Mouse (Mus musculus) myocyte (in vitro differentiated cells): ENCODE measurements around the gene Ppme1. TPM values are rescaled to one million over a fixed set of nuclear protein-coding genes. Genes with fewer than 3 reads are reported as not detected.

Experiments used
- H3K27me3 ChIP-seq: one replicate; pipeline ENCODE4 v1.6.1; 2011; ENCODE audit not compliant: control insufficient read depth, insufficient read depth, insufficient read length
- H3K36me3 ChIP-seq: one replicate; pipeline ENCODE4 v1.6.1; 2011; ENCODE audit not compliant: control insufficient read depth, insufficient read depth
- H3K4me2 ChIP-seq: one replicate; pipeline ENCODE4 v1.6.1; 2011; ENCODE audit warnings: low read depth, control low read depth
- H3K4me3 ChIP-seq: one replicate; pipeline ENCODE4 v1.5.1; 2011; ENCODE audit warnings: mild to moderate bottlenecking, control low read depth, moderate library complexity
- H3K79me2 ChIP-seq: one replicate; pipeline ENCODE4 v1.6.1; 2011; ENCODE audit not compliant: control insufficient read depth, insufficient read depth
- H3ac ChIP-seq: one replicate; pipeline ENCODE4 v1.6.1; 2011; ENCODE audit not compliant: control insufficient read depth, insufficient read length
- CEBPB ChIP-seq: IDR thresholded peaks from 2 replicates; pipeline ENCODE4 v1.6.1; 2011; ENCODE audit warnings: mild to moderate bottlenecking, moderate library complexity; ENCODE audit not compliant: poor library complexity, insufficient read depth, severe bottlenecking
- E2F4 ChIP-seq: IDR thresholded peaks from one replicate; pipeline ENCODE4 v1.6.1; 2011; ENCODE audit warnings: mild to moderate bottlenecking, control low read depth, moderate library complexity; ENCODE audit not compliant: insufficient read depth
- MAX ChIP-seq: IDR thresholded peaks from one replicate; pipeline ENCODE4 v1.6.1; 2011; ENCODE audit warnings: low read depth, mild to moderate bottlenecking, control low read depth
- MYOD1 ChIP-seq, 3 experiments: IDR thresholded peaks; one replicate each; pipeline ENCODE4 v1.6.1; 2011; ENCODE audit warnings: control low read depth in 2 of 3, low read depth in 2 of 3, mild to moderate bottlenecking in 2 of 3, moderate library complexity in 1 of 3; ENCODE audit not compliant: insufficient read length in 2 of 3, control insufficient read depth in 1 of 3
- MYOG ChIP-seq, 3 experiments: IDR thresholded peaks; one replicate each; pipeline ENCODE4 v1.6.1; 2011; ENCODE audit warnings: control low read depth in 2 of 3, low read depth in 2 of 3, mild to moderate bottlenecking in 2 of 3; ENCODE audit not compliant: insufficient read length in 2 of 3, control insufficient read depth in 1 of 3, insufficient read depth in 1 of 3
- POLR2A ChIP-seq: IDR thresholded peaks from one replicate; pipeline ENCODE4 v1.6.1; 2011; ENCODE audit warnings: low read depth, mild to moderate bottlenecking, control low read depth, moderate library complexity; ENCODE audit not compliant: insufficient read length
- POLR2AphosphoS2 ChIP-seq: IDR thresholded peaks from one replicate; pipeline ENCODE4 v1.6.1; 2011; ENCODE audit warnings: low read depth, control low read depth; ENCODE audit not compliant: insufficient read length
- REST ChIP-seq: IDR thresholded peaks from one replicate; pipeline ENCODE4 v1.6.1; 2011; ENCODE audit warnings: mild to moderate bottlenecking, control low read depth, moderate library complexity; ENCODE audit not compliant: insufficient read depth, insufficient read length
- SRF ChIP-seq: IDR thresholded peaks from one replicate; pipeline ENCODE4 v1.6.1; 2011; ENCODE audit warnings: low read depth; ENCODE audit not compliant: control insufficient read depth, insufficient read length
- TCF12 ChIP-seq: IDR thresholded peaks from one replicate; pipeline ENCODE4 v1.6.1; 2011; ENCODE audit warnings: mild to moderate bottlenecking, control low read depth; ENCODE audit not compliant: poor library complexity, insufficient read depth, severe bottlenecking
- TCF3 ChIP-seq: IDR thresholded peaks from one replicate; pipeline ENCODE4 v1.6.1; 2011; ENCODE audit warnings: low read depth, control low read depth; ENCODE audit not compliant: insufficient read length
- USF1 ChIP-seq: IDR thresholded peaks from one replicate; pipeline ENCODE4 v1.6.1; 2011; ENCODE audit warnings: low read depth, mild to moderate bottlenecking, control low read depth, moderate library complexity
- polyA plus RNA-seq: library from polyadenylated mRNA; unstranded; fragments of >200 nt; fragmentation: generic; extraction: Trizol; gene quantifications from one replicate; pipeline ENCODE4 v1.2.1, GENCODE M21; 2012; ENCODE audit warnings: missing spikeins

Gene Ppme1
- polyA plus RNA-seq, 1 experiment: 46.8 TPM

DNA sequence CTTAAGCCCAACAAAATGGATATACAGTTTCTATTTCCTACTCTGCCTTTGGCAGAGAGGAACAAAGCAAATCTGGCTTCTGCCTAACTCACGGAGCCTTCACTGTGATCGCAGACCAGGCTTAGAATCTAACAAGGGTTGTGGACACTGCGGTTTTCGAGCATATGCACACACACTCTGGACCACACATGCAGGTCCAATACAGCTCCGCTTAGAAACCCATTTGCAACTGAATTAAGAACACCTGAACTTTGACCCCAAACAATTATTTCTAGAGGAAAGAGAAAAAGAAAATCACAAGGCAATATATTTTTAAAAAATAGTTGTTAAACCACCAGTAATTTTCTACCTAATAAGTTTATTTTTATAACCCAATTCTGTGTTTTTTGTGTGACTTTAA, 15.8 kb downstream of the Ppme1 start:
- TF ChIP-seq CEBPB (no peak), E2F4 (no peak), MAX (no peak)
- Histone ChIP-seq H3K4me3 (no peak overlapping the region), H3K27me3 (no peaks in the 10 kb centered on the region), H3K36me3 (peaks cover 5% of the 10 kb centered on the region), H3ac (no peak overlapping the region), H3K79me2 (peaks cover 8% of the 10 kb centered on the region), H3K4me2 (no peak overlapping the region)

GRCm38 (mm10) chr7:100354984-100355383, 17.1 kb downstream of the Ppme1 start:
- Histone ChIP-seq H3K4me3 (no peak overlapping the region), H3ac (no peak overlapping the region), H3K27me3 (no peaks in the 10 kb centered on the region), H3K79me2 (peaks cover 3% of the 10 kb centered on the region), H3K4me2 (no peak overlapping the region), H3K36me3 (peaks cover 14% of the 10 kb centered on the region)
- TF ChIP-seq POLR2A (no peak), TCF12 (no peak)

DNA sequence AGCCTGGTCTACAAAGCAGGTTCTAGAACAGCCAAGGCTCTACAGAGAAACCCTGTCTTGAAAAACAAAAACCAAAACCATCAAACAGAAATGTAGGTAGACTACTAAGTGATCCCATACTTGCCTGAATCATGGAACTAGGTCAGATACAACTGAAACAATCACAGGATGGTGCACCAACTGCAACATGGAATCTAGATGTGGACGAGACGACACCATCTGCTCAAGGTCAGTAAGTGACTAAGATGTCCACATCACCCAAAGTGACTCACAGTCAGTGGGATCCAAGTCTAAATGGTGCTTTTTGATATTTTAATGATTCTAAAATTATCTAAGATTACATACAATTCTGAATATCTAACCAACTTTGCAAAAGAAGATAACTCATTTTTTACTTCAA, 36.2 kb downstream of the Ppme1 start:
- no peak overlapping the region for H3K4me3 ChIP-seq
- no peaks in the 10 kb centered on the region for H3K79me2 ChIP-seq
- peaks cover 32% of the 10 kb centered on the region for H3K36me3 ChIP-seq
- no peak overlapping the region for H3K4me2 ChIP-seq
- no peak overlapping the region for H3ac ChIP-seq
- H3K27me3 ChIP-seq: no peaks in the 10 kb centered on the region
- TF ChIP-seq POLR2AphosphoS2: no peak
- TF ChIP-seq CEBPB: no peak
- no peak for TF ChIP-seq E2F4
- TF ChIP-seq MYOG (IDR thresholded peaks at IDR 0.05; ENCODE audit: control insufficient read depth in 1 of 3, insufficient read depth in 1 of 3, insufficient read length in 2 of 3, low read depth in 2 of 3): no peak
- TF ChIP-seq TCF3: no peak
- no peak for TF ChIP-seq TCF12
- no peak for TF ChIP-seq POLR2A
- TF ChIP-seq REST: no peak
- no peak for TF ChIP-seq USF1
- no peak for TF ChIP-seq MAX
- no peak for TF ChIP-seq SRF
- no peak for TF ChIP-seq MYOD1 (IDR thresholded peaks at IDR 0.05; ENCODE audit: control insufficient read depth in 1 of 3, insufficient read length in 2 of 3, low read depth in 2 of 3)

DNA sequence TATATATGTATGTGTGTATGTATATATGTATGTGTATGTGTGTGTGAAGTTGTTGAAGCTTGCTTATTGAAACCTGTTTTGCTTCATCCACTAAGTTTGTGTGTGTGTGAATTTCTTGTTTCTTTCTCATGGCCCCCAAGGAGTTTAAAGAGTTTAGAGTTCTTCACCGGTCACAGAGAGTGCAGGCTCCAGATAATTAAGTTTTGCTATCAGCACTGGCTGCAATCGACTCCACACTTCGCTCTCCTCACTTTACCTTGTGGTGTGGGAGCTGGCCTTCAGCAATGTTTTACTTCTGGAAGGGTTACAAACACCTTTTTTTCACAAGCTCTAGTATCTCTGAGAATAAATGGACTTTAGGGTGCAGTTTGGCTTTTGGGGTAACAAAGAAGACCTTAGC, 40.8 kb downstream of the Ppme1 start:
- no peak overlapping the region for H3K4me3 ChIP-seq
- no peak for TF ChIP-seq POLR2AphosphoS2
- TF ChIP-seq MYOD1 (IDR thresholded peaks at IDR 0.05; ENCODE audit: control insufficient read depth in 1 of 3, insufficient read length in 2 of 3, low read depth in 2 of 3): no peak
- TF ChIP-seq CEBPB: no peak
- no peak for TF ChIP-seq TCF12
- no peak for TF ChIP-seq USF1
- no peak for TF ChIP-seq SRF
- no peak for TF ChIP-seq MYOG (IDR thresholded peaks at IDR 0.05; ENCODE audit: control insufficient read depth in 1 of 3, insufficient read depth in 1 of 3, insufficient read length in 2 of 3, low read depth in 2 of 3)
- TF ChIP-seq MAX: no peak
- TF ChIP-seq E2F4: no peak
- no peak for TF ChIP-seq TCF3
- TF ChIP-seq REST: no peak
- no peak for TF ChIP-seq POLR2A
- no peaks in the 10 kb centered on the region for H3K79me2 ChIP-seq
- no peaks in the 10 kb centered on the region for H3K27me3 ChIP-seq
- peaks cover 24% of the 10 kb centered on the region for H3K36me3 ChIP-seq
- no peak overlapping the region for H3K4me2 ChIP-seq
- H3ac ChIP-seq: no peak overlapping the region

DNA sequence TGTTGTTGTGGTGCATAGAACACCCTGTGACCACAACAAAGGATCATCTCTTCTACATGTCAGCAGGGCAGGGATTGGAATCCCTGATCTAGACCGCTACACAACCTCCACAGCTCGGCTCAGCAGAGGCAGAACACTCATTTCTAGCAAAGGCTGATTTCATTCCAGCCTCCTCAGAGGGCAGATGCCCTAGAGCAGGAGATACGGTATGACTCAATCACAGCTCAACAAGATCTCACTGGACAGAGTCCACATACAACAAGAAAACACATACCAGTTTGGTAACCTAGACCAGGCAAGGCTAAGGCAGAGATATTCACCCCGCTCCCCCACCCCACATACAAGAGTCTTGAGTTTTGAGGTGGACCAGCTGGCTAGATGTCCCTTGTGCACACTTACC, 43.5 kb downstream of the Ppme1 start:
- H3K36me3 ChIP-seq: peaks cover 26% of the 10 kb centered on the region
- no peak overlapping the region for H3K4me3 ChIP-seq
- H3K79me2 ChIP-seq: no peaks in the 10 kb centered on the region
- no peak overlapping the region for H3ac ChIP-seq
- no peaks in the 10 kb centered on the region for H3K27me3 ChIP-seq
- no peak overlapping the region for H3K4me2 ChIP-seq
- TF ChIP-seq MAX: no peak
- TF ChIP-seq POLR2AphosphoS2: no peak
- no peak for TF ChIP-seq SRF
- no peak for TF ChIP-seq REST
- no peak for TF ChIP-seq MYOD1 (IDR thresholded peaks at IDR 0.05; ENCODE audit: control insufficient read depth in 1 of 3, insufficient read length in 2 of 3, low read depth in 2 of 3)
- no peak for TF ChIP-seq E2F4
